Mouse (Mus musculus) embryonic fibroblast, embryonic 13.5 days (primary cell): ENCODE data around the gene Gm20388.

Source experiments
- CTCF ChIP-seq: IDR thresholded peaks from 2 replicates; pipeline ENCODE4 v1.5.1; 2011; ENCODE audit warnings: mild to moderate bottlenecking, control low read depth, low read length, moderate library complexity, borderline replicate concordance; ENCODE audit not compliant: insufficient read depth
- POLR2A ChIP-seq: IDR thresholded peaks from 2 replicates; pipeline ENCODE4 v1.6.1; 2011; ENCODE audit warnings: low read depth, mild to moderate bottlenecking, control low read depth, low read length, moderate library complexity

DNA sequence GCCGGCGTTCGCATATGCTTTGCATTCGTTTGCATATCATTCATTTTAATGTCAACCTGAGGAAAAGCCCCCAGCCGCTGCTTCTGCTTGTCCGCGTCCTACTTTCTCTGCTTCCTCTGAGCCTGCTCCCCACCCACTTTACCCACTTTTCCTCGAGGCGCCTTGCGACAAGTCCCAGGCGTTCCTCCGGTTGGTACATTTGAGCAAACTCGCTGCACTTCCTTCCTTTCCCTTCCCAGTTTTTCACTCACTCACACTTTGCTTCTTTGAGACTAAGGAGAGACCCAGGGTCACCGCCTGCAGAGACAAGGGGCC is 2768.2 kb downstream of the Gm20388 start:
- no peak for TF ChIP-seq CTCF
- no peak for TF ChIP-seq POLR2A
